Mouse (Mus musculus) neutrophil, adult 5-6 weeks (primary cell): Measurements from ENCODE around the gene Fxyd2. TPM values are rescaled to one million over a fixed set of nuclear protein-coding genes. Genes with fewer than 3 reads are reported as not detected.

ENCODE experiments used
- ATAC-seq: fragments of 151-379, 151-347 bp; 2 replicates; pipeline ENCODE4 v1.8.0; 2017; ENCODE audit warnings: mild to moderate bottlenecking, moderate TSS enrichment; ENCODE audit not compliant: insufficient number of reproducible peaks, poor library complexity, low FRiP score, severe bottlenecking; ENCODE audit errors: extremely low read depth
- total RNA-seq: library from RNA; stranded (forward); fragments of 200-1000 nt; gene quantifications from 2 replicates; pipeline ENCODE4 v1.2.3, GENCODE M21; 2017

The Fxyd2 gene
- total RNA-seq, 1 experiment from 2014 or later: not detected

DNA sequence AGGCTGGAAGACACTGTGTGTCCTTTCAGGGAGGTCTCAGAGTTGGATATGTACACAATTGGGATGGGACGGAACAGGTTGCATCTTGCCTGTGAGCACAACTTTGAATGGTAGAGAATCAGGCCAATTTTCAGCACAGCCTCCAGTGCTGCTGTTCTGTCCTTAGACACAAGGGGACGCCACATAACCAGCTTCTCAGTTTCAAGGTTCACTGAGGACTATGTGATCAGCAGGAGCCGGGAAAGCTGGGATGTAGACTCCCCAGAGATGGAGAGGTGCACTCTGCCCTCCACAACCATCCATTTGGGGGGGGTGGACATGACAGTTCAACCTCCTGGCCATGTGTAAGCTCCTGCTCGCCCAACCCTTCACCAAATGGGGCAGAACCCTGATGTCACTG is 16.4 kb downstream of the Fxyd2 start:
- no peak for ATAC-seq

GRCm38 (mm10) chr9:45417245-45417644 is 17.8 kb downstream of the Fxyd2 start:
- peak; percentile 85 for ATAC-seq

DNA sequence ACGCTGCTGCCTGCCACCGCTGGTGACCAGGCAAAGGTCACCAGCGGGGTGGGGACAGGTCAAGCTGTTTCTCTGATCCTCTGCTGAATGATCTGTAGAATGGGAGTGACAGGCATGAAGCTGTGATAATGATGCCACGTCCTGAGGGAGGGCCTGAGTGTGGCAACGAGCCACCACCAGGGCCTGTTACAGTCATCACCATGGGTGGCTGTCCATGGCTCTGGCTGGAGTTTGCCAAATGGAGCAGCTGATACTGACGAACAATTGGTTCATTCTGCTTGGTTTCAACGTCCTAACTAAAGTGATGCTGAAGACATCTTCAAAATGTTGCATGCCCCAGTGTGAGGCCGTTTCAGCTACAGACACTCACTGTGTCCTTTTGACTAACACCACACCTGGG is 18.8 kb downstream of the Fxyd2 start:
- no peak for ATAC-seq

DNA sequence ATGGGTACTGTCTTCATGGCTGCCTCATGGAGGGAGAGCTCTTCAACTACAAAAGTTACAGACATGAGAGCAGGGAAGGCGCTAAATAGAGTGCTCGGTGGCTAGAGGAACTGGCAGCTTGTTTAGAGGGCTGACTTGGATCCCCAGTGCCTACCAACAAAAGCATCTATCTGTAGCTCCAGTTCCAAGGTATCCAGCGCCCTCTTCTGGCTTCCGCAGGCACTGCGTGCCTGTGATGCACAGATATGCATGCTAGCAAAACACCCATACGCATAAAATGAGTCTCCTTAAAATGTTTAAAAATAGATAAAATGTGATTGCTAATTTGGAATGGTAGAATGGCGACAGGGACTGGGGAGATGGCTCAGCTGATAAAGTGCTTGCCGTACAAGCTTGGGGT is 21.7 kb downstream of the Fxyd2 start:
- no peak for ATAC-seq

DNA sequence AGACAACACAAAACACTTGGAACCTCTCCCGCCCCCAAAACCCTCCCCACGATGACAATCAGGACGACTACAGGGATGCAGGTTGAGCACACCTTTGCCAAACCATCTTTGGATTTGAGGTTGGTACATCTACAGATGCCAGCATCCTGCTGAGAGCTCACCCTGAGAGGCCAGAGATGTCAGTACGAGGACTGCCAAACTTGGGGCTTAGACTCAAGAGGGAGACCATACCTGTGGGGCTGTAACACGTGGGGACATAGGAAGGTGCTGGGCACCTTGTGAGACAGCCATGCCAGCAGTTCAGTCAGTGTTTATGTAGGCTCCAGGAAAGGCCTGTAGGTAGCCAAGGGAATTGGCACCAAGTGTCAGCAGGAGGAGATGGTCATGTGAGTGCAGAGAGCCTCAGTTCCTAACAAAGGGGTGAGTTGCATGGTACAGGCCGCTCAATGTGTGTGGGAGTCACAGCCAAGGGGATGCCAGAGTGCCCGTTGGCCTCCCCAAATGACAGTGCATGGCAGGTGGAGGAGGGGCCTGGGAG is 23.4 kb downstream of the Fxyd2 start:
- no peak for ATAC-seq

DNA sequence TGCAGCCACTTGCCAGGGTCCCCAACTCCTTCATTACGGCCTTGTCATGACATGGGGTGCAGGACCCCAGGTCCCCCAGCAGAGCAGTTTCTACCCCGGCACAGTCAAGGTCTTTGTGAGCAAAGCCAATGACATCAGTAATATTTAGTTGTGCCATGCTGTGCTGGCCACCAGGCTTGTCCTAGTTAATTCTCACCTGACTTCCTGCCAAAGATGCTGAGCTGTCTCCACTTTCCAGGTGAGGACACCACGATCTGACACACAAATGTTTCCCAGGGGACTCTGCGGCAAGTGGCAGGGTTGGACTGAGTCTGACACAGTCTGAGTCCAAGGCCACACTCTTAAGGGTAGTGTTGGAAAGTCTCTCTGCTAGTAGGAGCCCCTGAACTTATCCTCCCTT is 27.0 kb downstream of the Fxyd2 start, which contains the start of gene Dscaml1:
Gene Dscaml1, plus strand, starts transcription at position 173 of the 400 bp plus-strand sequence.
- no peak for ATAC-seq

- no peak for ATAC-seq
These were observed 29.9 kb downstream of the Fxyd2 start for GRCm38 (mm10) chr9:45429392-45429791.

DNA sequence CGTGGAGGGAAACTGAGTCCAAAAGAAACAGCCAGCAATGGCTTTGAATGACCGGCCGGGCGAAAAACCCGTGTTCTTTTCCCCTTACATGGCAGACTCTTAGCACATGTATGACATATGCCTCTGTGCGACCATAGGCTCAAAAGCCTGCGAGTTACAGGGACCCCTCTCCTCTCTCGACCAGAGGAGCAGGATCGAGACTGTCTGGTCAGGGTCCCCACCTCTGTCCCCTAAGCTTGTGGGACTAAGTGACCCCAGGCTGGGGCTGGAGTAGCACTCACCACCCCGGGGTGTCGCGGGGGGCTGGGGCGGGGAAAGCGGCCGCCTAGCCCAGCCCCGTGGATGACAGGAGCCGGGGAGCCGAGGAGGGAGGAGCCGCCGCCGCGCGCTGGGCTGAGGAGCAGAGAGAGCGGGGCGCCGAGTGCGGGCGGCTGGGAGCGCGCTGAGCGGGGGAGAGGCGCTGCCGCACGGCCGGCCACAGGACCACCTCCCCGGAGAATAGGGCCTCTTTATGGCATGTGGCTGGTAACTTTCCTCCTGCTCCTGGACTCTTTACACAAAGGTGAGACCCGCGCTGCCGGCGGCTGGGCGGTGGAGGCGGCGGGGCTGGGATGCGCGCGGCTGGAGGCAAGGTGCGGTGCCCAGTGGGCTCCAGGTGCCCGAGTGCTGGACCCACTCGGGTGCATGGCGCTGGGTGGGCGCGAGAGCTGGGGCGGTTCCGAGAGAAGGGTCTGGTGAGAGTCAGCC is 30.7 kb downstream of the Fxyd2 start:
- ATAC-seq: no peak

GRCm38 (mm10) chr9:45430698-45430959 is 31.2 kb downstream of the Fxyd2 start:
- ATAC-seq: no peak

DNA sequence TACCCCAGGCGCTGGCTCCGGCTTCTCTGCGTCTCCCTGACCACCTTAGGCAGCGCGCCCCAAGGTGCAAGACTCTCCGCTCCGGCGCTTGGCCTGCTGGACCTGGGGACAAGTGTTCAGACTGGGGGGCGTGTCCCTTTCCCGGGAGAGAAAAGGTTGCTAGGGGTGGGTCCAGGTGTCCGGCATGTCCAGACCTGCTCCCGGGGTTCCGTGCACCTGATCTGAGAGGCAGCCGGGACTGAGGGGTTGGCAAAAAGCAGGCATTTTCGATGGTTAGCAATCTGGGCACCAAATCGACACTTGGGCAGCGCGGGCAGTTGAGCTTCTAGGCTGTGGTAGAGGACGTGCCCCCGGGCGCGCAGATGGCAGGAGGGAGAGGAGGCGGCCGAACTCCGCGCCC is 31.7 kb downstream of the Fxyd2 start:
- no peak for ATAC-seq

DNA sequence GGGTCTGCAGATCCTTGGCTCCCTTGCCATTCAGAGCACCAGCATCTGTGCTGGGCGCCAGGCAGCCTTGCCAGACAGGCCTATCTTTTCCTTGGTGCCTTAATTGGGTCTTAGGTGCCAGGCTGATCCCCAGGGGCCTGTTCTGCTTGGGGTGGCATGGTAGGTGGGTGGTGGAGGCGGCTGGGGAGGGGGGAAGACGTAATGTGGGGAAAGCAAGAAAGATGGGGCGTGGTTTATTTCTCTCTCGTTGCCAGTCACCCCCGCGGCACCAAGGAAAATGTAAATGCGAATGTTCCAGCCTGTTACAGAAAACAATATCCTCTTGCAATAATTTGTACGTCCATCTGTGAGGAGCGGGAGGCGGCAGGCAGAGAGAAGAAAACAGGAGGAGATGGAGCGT is 33.2 kb downstream of the Fxyd2 start:
- ATAC-seq: no peak

DNA sequence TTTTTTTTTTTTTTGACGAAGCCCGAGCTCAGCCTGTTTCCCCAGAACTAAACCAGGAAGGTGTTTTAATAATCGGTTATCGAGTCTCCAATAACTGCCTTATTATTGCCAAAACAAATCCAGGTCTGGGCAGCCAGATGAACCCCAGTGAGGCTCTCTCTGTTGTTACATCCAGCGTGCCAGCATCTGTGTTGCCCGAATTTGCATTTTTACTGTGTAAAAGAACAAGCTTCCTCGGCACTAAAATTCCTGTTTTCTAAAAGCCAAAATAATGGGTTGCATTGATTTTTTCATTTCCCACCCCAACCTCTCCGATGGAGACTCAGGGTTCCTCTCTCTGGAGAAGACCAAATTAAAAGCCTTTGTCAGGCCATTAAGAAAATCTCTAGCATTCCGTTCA is 33.6 kb downstream of the Fxyd2 start:
- no peak for ATAC-seq

- ATAC-seq: no peak
These were observed 34.7 kb downstream of the Fxyd2 start for GRCm38 (mm10) chr9:45434171-45434570.

DNA sequence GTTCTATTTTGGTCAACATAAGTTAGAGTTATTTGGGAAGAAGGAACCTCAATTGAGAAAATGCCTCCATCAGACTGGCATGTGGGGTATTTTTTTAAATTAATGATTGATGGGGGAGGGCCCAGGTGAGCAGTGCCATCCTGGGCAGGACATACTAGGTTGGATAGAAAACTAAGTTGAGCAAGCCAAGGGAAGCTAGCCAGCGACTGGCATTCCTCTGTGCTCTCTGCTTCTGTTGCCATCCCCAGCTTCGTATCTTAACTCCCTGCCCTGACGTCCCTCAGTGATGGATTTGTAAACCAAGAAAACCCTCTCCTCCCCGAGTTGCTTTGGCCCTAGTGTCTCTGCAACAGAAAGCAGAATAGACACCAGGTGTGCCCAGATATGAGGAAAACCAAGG is 39.6 kb downstream of the Fxyd2 start:
- no peak for ATAC-seq

- no peak for ATAC-seq
These were observed 40.8 kb downstream of the Fxyd2 start for GRCm38 (mm10) chr9:45440083-45440784.

- no peak for ATAC-seq
These were observed 44.9 kb downstream of the Fxyd2 start for GRCm38 (mm10) chr9:45444251-45444798.

DNA sequence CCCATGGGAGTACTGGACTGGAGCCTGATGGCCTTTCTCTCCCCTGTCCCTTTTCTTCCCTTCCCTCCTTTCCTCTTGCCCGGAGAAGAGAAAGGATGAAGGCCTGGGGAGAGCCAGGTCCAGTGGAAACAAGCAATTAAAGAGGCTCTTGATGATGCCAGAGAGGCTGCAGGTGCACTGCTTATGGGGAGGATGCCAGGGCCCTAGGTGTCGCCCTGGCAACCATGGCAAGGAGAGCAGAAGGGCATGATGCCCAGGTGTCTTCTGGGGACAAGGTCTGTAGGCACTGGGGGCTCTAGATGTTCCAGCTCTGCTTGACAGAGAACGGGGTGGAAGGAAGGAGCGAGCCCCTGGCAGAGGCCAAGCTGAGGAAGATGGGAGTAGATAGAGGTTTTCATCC is 50.2 kb downstream of the Fxyd2 start:
- no peak for ATAC-seq

GRCm38 (mm10) chr9:45451346-45451745 is 51.9 kb downstream of the Fxyd2 start:
- ATAC-seq: no peak

GRCm38 (mm10) chr9:45454032-45454431 is 54.6 kb downstream of the Fxyd2 start:
- ATAC-seq: no peak

DNA sequence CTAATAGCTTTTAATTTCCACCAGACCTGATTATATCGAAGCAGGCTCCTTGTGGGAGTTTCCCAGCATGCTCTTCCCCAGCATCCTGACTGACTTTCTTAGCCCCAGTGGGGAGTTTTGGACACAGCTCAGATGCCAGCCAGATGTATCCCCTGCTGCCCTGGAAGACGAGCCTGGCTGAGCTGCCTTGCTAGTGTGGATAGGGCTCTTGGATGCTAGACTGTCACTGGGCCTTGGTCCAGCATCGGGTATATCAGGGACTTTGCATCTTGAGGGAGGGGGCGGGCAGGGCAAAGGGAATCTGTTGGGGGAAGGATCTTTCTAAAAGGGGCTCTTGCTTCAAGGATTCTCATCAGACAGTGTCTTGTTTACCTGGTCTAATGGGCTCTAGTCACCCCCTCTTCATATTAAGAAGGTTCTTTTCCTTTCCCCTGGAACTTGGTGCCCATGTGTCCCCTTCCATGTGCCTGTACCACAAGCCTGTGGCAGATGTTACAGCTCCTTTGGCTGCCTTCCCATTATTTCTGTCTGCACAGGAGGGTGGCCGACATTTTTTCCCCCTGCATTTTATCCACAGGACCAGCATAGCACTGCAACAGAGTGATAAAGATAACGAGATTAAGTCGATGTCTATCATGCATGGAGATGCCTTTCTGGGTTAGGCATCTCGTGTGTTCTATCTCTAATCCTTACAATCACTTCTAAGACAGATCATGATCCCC is 55.6 kb downstream of the Fxyd2 start:
- no peak for ATAC-seq
